Mouse (Mus musculus) frontal cortex, adult 2 months (tissue): Measurements from ENCODE around the gene Polr1d. TPM values are rescaled to one million over a fixed set of nuclear protein-coding genes. Genes with fewer than 3 reads are reported as not detected.
A peak's percentile ranks its signal among the peaks of the same experiment; 100 is the strongest.

Source experiments
- DNase-seq, 2 experiments: peaks; one replicate each; pipeline ENCODE4 v3.0.0; 2022; ENCODE audit warnings: low spot score in 1 of 2; ENCODE audit errors: extremely low spot score in 1 of 2
- polyA plus RNA-seq: library from polyadenylated mRNA; depleted of rRNA; stranded (reverse); fragments of >200 nt; gene quantifications from 2 replicates; pipeline ENCODE4 v1.2.3, GENCODE M21; 2012

Gene Polr1d
- polyA plus RNA-seq, 1 experiment = 76.5 TPM

DNA sequence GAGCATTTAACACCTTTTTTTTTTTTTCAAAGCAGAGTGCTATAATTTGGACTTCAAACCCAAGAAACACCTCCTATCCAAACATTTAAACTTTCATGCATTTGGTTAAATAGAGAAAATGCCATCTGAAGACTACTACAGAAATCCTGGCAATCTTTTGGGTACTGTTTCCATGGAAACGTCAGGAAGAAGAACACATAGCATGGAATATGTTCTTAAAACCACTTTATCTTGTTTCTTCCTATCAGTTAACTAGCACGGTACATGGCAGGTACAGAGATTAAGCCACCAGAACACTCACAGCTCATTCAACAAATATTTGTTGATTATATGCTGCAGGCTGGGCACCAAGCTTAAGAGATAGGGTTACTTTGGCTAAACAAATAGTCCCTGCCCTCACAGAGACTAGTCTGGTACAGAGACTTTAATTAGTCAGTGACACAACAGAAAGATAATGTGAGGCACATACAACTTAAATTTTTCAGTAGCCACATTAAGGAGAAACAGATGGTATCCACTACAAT lies 22.0 kb upstream of the Polr1d start:
- DNase-seq = peak in 1 of 2 experiments; percentile 53

DNA sequence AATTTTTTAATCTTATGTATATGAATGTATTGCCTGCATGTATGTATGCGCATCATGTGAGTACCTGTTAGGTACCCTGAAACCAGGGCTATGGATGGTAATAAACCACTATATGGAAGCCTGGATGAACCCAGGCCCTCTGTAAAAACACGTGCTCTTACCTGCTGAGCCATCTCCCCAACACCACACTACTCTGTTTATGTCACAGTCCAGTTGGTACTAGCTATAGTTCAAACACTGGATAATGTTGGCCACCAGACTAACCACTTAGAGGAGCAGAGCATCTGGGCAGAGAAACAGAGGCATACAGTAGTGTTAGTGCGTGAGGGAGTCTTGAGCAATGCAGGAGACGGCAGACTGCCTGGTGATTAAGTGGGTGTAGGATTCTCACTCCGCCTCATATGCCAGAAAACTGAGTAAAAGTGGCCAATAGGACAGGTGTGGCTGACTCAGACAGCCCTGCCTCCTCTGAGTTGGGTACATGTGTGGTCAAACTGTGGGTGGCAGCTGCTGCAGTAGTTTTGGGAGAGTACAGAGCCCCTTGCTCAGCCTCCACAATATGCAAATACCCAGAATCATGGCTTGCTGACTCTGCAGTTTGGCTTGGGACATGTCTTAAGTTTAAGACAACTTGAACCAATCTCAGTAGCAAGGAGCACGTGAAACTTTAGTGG lies 21.1 kb upstream of the Polr1d start:
- DNase-seq = peak; percentile 65 to 66

GRCm38 (mm10) chr5:147056712-147057290 lies 20.0 kb upstream of the Polr1d start:
- DNase-seq = no peak

- DNase-seq = no peak
These were observed 19.0 kb upstream of the Polr1d start for GRCm38 (mm10) chr5:147057626-147058414.

DNA sequence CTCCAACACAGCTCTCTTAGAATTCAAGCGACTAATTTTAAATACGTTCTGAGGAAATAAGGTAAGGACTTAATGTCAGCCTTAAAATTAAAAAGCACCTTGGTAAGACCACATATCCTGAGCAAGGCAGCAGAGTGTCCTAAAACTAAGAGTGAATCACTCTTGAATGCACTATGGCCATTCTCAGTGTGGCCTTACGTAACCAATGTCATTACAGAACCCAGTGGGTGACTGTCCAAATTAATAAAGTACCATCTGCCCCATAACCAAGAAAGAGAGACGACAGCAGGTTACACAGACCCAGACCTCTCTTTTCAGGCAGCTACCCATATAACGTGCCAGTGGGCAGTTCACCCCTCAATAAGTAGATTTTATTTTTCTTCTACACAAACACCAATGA lies 18.2 kb upstream of the Polr1d start:
- DNase-seq = no peak

DNA sequence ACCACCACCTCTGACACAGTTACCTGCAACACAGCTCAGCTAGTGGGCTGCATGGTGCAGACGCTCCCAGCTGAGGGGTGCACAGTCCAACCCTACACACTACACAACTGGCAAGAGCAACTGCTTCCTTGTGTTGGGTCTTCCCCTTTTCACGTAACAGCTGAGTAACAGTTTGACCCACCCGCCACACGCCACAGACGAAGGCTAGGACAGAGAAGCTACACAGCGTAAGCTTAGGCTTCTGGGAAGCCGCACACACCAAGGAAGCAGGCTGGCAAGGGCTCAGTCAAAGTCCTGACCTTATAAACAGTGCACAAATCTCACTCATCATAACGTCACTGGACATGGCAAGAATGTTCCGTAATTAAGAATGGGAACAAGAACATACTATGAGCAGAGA lies 17.5 kb upstream of the Polr1d start:
- no peak for DNase-seq

DNA sequence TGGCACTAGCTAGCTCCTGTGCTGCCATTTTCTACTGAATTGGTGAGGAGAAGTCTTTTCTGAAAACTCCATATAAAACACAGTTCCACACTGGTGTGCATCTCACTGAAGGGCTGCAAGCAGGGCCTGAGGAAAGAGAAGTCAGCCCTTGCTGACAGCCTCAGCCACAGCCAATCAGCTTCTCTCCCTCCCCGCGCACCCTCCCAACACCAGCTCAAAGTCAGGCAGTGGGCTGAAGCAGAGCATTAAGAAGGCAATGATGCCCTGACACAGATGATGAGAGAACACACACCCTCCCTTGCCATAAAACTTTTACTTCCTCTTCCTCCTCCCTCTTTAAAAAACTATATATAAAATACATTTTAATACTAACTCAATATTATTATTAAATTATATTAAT lies 16.8 kb upstream of the Polr1d start:
- DNase-seq = no peak

DNA sequence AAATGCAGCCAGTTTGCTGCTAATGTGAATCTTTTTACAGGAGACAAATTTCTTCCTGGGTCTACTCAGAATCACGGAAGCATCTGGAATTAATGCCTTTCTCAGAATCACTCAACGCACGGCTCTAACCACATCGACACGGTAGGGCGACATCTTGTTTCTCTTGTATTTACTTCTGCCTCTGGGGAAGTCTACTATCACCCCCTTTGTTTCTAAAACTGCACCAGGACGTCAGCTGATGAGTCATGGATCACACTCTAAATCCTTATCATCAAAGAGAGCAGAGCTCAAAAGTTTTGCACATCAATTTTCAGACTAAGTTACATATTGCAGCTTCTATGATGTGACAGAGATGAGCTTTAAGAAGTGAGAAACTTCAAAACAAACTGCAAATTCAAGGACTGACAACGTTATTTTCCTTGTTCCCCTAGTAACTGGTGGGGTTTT lies 13.6 kb upstream of the Polr1d start:
- no peak for DNase-seq

DNA sequence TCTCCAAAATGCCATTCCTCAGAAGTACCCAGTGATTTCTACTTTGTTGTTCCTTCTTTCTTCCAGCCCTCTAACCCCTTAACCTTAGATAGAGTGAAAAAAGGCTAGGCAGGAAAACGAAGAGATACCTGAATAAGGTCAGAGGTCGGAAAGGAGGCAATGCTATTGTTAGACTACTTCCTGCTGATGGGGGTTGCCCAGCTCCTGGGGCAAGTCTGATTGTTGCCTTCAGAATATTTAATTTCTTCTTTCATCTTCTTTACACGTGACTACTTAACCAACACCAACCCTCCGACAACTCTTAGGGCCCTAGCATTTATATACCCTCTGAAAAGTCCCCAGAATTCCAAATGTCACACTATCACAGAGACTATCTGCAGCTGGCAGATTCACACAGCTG lies 10.7 kb upstream of the Polr1d start:
- DNase-seq = no peak

- no peak for DNase-seq
These were observed 9.9 kb upstream of the Polr1d start for GRCm38 (mm10) chr5:147066965-147067364.

- peak in 1 of 2 experiments; percentile 63 for DNase-seq
These were observed 8.0 kb upstream of the Polr1d start for GRCm38 (mm10) chr5:147068876-147069275.

GRCm38 (mm10) chr5:147070791-147071516 lies 5.9 kb upstream of the Polr1d start:
- DNase-seq = no peak

- no peak for DNase-seq
These were observed 5.0 kb upstream of the Polr1d start for GRCm38 (mm10) chr5:147071886-147072285.

GRCm38 (mm10) chr5:147073805-147074204 lies 3.0 kb upstream of the Polr1d start:
- no peak for DNase-seq

DNA sequence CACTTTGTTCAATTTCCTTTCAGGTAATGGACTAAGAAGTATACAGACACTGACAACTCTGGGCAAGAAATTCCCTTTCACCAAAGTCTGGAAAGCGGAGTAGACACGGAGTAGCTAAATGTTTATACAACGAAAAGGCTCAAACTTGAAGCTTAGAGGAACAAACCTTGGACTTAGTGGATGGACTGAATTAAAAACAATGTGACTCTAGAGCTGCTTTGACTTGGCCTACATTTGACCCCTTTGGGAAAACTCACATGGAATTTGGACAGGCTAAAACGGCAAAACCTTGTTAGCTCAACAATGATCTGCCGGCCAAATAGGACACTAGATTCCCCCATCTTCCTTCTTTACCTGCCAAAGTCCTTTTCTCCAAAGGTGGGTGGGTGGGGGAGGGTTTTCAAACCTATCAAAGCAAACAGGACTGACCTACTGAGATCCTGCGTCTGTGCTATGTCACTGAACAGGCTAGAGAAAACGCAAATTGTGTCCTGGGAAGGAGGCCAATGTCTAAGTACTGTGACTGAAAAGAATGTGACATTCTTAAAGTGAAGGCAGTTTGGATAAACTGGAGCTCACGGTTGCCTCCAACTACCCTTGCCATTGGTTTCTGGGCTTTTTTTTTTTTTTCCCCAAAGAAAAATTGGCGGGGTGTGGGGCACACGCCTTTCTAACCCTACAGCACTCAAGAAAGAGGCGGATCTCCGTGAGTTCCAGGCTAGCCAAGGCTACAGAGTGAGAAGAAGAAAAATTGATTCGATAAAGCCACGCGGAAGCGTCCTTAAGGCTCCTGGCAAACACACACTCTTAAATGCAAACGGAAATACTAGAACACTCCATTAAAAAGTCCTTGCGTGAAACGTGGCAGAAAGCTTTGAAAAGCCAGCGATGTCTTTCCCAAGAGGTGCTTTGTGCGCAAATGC lies 1.5 kb upstream of the Polr1d start:
- no peak for DNase-seq

GRCm38 (mm10) chr5:147076026-147076798 lies 638 bp upstream of the Polr1d start, which contains the start of gene Lnx2:
Gene Lnx2, minus strand, starts transcription at chr5:147076586.
- peak; percentile 95 to 98 for DNase-seq

GRCm38 (mm10) chr5:147077305-147078034 lies 620 bp downstream of the Polr1d start:
- DNase-seq = peak; percentile 75 to 91
